Mouse (Mus musculus) forebrain, postnatal 0 days (tissue): ENCODE measurements around the gene Cryz. TPM values are rescaled to one million over a fixed set of nuclear protein-coding genes. Genes with fewer than 3 reads are reported as not detected.
"Not testable (repeated sequence)": the region's sequence is repeated elsewhere in the genome, so short reads cannot be mapped to it uniquely, and the experiment has no call there.

Experiments used
- ATAC-seq: fragments of 200-750 bp; cut with Nextera tagmentation; 2 replicates; pipeline ENCODE4 v1.8.0; 2017; ENCODE audit warnings: mild to moderate bottlenecking, moderate library complexity
- DNase-seq: peaks from one replicate; pipeline ENCODE4 v3.0.0-alpha.2; 2015
- H3K27ac ChIP-seq: fragments of 300-500 bp; sonication (generic); 2 replicates; pipeline ENCODE4 v1.5.1; 2014; ENCODE audit warnings: low read depth, mild to moderate bottlenecking, antibody characterized with exemption, low read length, moderate library complexity, mixed read lengths
- H3K27me3 ChIP-seq: fragments of 300-500 bp; sonication (generic); 2 replicates; pipeline ENCODE4 v1.6.1; 2014; ENCODE audit warnings: mild to moderate bottlenecking, low read length, mixed read lengths; ENCODE audit not compliant: insufficient read depth
- H3K36me3 ChIP-seq: fragments of 300-500 bp; sonication (generic); 2 replicates; pipeline ENCODE4 v1.6.1; 2014; ENCODE audit warnings: mild to moderate bottlenecking, moderate library complexity; ENCODE audit not compliant: insufficient read depth
- H3K4me1 ChIP-seq: fragments of 300-500 bp; sonication (generic); 2 replicates; pipeline ENCODE4 v1.6.1; 2014; ENCODE audit warnings: antibody characterized with exemption; ENCODE audit not compliant: insufficient read depth
- H3K4me2 ChIP-seq: fragments of 300-500 bp; sonication (generic); 2 replicates; pipeline ENCODE4 v1.6.1; 2014; ENCODE audit warnings: low read depth, mild to moderate bottlenecking, moderate library complexity
- H3K4me3 ChIP-seq: fragments of 300-500 bp; sonication (generic); 2 replicates; pipeline ENCODE4 v1.5.1; 2014; ENCODE audit warnings: low read depth, low read length, mixed read lengths
- H3K9ac ChIP-seq: fragments of 300-500 bp; sonication (generic); 2 replicates; pipeline ENCODE4 v1.6.1; 2014; ENCODE audit warnings: mild to moderate bottlenecking
- H3K9me3 ChIP-seq: fragments of 300-500 bp; sonication (generic); 2 replicates; pipeline ENCODE4 v1.6.1; 2016; ENCODE audit warnings: low read length
- CTCF ChIP-seq: sonication (generic); IDR thresholded peaks from 2 replicates; pipeline ENCODE4 v1.5.1; 2016; ENCODE audit warnings: antibody characterized with exemption, control low read depth, low read depth
- WGBS: fragments of 180-500 bp; shearing (Covaris S2); extraction: QIAGEN DNeasy Blood & Tissue Kit; methylation state at CpG from one replicate; pipeline ENCODE4 v1.1.7; 2014; 5-methylcytosine and 5-hydroxymethylcytosine counted together
- polyA plus RNA-seq: library from polyadenylated mRNA; unstranded; fragments of >200 nt; fragmentation: Nextera tagmentation; extraction: Ambion mirVana; gene quantifications from 2 replicates; pipeline ENCODE4 v1.2.1, GENCODE M21; 2015
- total RNA-seq: library from RNA; depleted of rRNA; stranded (reverse); fragments of >200 nt; gene quantifications from 2 replicates; pipeline ENCODE4 v1.2.3, GENCODE M21; 2014

Gene Cryz
- total and polyA plus RNA-seq, 2 experiments from 2014 or later: 11.6 to 13.9 TPM

DNA sequence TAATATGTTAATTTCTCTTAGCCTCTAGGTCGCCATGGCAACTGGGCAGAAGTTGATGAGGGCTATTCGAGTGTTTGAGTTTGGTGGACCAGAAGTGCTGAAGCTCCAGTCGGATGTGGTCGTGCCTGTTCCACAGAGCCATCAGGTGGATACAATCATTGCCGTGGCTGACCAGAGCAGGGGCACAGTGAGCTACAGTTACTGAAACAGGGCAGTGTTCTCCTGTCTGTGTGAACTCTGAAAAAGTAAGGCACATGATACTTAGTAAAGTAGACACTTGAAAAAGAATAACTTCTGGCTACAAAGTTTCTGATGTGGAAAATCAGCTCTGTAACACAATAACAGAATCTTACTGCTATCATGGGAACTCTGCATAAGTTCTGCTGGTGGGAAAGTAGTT, 8.4 kb downstream of the Cryz start:
- H3K27me3 ChIP-seq: no peaks in the 10 kb centered on the region
- no peak overlapping the region for H3K9ac ChIP-seq
- WGBS: 65% methylated on average over 5 of the region's 5 CpGs
- DNase-seq (no peak), ATAC-seq (no peak)
- TF ChIP-seq CTCF: no peak
- H3K36me3 ChIP-seq: no peaks in the 10 kb centered on the region
- H3K4me2 ChIP-seq: no peak overlapping the region
- H3K27ac ChIP-seq: no peak overlapping the region
- no peaks in the 10 kb centered on the region for H3K9me3 ChIP-seq
- no peak overlapping the region for H3K4me3 ChIP-seq
- H3K4me1 ChIP-seq: no peaks in the 10 kb centered on the region

DNA sequence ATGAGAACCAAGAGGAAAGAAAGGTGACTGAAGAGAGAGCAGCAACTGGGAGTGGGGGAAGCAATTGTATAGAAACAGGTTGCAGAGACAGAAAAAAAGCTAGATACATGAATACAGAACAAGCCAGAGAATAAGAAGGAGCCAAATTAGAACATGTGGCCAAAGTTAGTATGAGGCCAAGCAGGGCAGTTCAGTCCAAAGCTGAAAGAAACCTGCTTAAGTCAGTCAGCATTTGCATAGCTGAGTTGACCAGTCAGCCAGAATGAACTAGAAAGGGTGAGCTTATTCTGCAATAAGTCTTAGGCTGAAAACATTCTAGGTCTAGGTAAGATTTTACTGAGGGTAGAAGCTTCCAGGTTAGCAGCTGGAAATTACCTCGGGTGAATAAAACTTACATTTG, 11.4 kb downstream of the Cryz start:
- TF ChIP-seq CTCF: no peak
- Histone ChIP-seq H3K27me3 (no peaks in the 10 kb centered on the region), H3K36me3 (no peaks in the 10 kb centered on the region), H3K9me3 (no peaks in the 10 kb centered on the region), H3K4me1 (no peaks in the 10 kb centered on the region), H3K4me2 (no peak overlapping the region), H3K9ac (no peak overlapping the region), H3K27ac (no peak overlapping the region), H3K4me3 (no peak overlapping the region)
- no peak for DNase-seq
- ATAC-seq: no peak
- 94% methylated on average over 1 of the region's 1 CpGs for WGBS

- WGBS: 89% methylated on average over 3 of the region's 3 CpGs
- H3K4me1 ChIP-seq: no peaks in the 10 kb centered on the region
- H3K4me2 ChIP-seq: no peak overlapping the region
- TF ChIP-seq CTCF: no peak
- H3K9ac ChIP-seq: no peak overlapping the region
- H3K27ac ChIP-seq: no peak overlapping the region
- ATAC-seq: no peak
- no peaks in the 10 kb centered on the region for H3K27me3 ChIP-seq
- no peak overlapping the region for H3K4me3 ChIP-seq
- no peaks in the 10 kb centered on the region for H3K36me3 ChIP-seq
- no peak for DNase-seq
- no peaks in the 10 kb centered on the region for H3K9me3 ChIP-seq
Measured at GRCm38 (mm10) chr3:154611888-154612287, 15.4 kb downstream of the Cryz start.

- Histone ChIP-seq H3K27me3 (no peaks in the 10 kb centered on the region), H3K4me2 (no peak overlapping the region), H3K4me1 (no peaks in the 10 kb centered on the region), H3K9me3 (no peaks in the 10 kb centered on the region), H3K4me3 (no peak overlapping the region), H3K27ac (no peak overlapping the region), H3K9ac (no peak overlapping the region), H3K36me3 (no peaks in the 10 kb centered on the region)
- 85% methylated on average over 8 of the region's 8 CpGs for WGBS
- ATAC-seq (no peak), DNase-seq (no peak)
- no peak for TF ChIP-seq CTCF
Measured at GRCm38 (mm10) chr3:154614771-154615170, 18.3 kb downstream of the Cryz start.

GRCm38 (mm10) chr3:154615304-154615703, 18.8 kb downstream of the Cryz start:
- ATAC-seq (no peak), DNase-seq (no peak)
- no peak for TF ChIP-seq CTCF
- Histone ChIP-seq H3K9me3 (no peaks in the 10 kb centered on the region), H3K27ac (no peak overlapping the region), H3K4me3 (no peak overlapping the region), H3K4me1 (no peaks in the 10 kb centered on the region), H3K27me3 (no peaks in the 10 kb centered on the region), H3K36me3 (no peaks in the 10 kb centered on the region), H3K9ac (no peak overlapping the region), H3K4me2 (no peak overlapping the region)
- WGBS: 73% methylated on average over 7 of the region's 7 CpGs

- no peak for ATAC-seq
- H3K36me3 ChIP-seq: no peaks in the 10 kb centered on the region
- H3K4me1 ChIP-seq: no peaks in the 10 kb centered on the region
- H3K4me3 ChIP-seq: no peak overlapping the region
- no peak overlapping the region for H3K4me2 ChIP-seq
- 88% methylated on average over 4 of the region's 4 CpGs for WGBS
- DNase-seq: no peak
- H3K27ac ChIP-seq: no peak overlapping the region
- no peaks in the 10 kb centered on the region for H3K9me3 ChIP-seq
- H3K9ac ChIP-seq: no peak overlapping the region
- no peak for TF ChIP-seq CTCF
- H3K27me3 ChIP-seq: no peaks in the 10 kb centered on the region
Measured at GRCm38 (mm10) chr3:154616106-154616505, 19.6 kb downstream of the Cryz start.

- no peak for DNase-seq
- Histone ChIP-seq H3K27ac (no peak overlapping the region), H3K4me3 (no peak overlapping the region), H3K9ac (no peak overlapping the region), H3K4me1 (no peaks in the 10 kb centered on the region), H3K27me3 (no peaks in the 10 kb centered on the region), H3K4me2 (no peak overlapping the region), H3K36me3 (no peaks in the 10 kb centered on the region), H3K9me3 (no peaks in the 10 kb centered on the region)
- ATAC-seq: no peak
- no peak for TF ChIP-seq CTCF
Measured at GRCm38 (mm10) chr3:154628284-154628683, 31.8 kb downstream of the Cryz start.

DNA sequence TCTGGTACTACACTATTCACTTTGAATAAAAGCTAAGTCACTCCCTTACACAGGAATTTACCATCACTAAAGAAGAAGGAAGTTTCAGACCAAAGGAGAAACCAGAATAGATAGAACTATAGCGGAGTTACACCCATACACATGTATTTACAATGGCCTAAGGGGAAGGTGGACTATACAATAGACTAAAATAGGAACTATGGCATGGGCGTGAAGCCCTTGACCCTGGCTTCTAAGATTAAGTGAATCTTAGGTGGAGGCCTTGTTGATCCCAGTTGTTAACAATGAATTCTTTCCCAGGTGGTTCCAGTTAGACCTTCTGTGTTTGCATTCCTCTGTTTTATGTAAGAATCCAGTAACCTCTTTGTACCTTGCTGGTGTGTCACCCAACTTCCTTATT, 34.8 kb downstream of the Cryz start:
- ATAC-seq: not testable (repeated sequence)
- WGBS: 87% methylated on average over 2 of the region's 2 CpGs

More for the DNA sequence above, 34.8 kb downstream of the Cryz start:
- not testable (repeated sequence) for H3K36me3 ChIP-seq, H3K4me2 ChIP-seq, DNase-seq, H3K4me3 ChIP-seq, H3K9me3 ChIP-seq, H3K9ac ChIP-seq, H3K27me3 ChIP-seq, H3K4me1 ChIP-seq, H3K27ac ChIP-seq
